Mouse (Mus musculus) embryonic fibroblast, embryonic 13.5 days (primary cell): ENCODE results near the gene Dlgap4. TPM values are rescaled to one million over a fixed set of nuclear protein-coding genes. Genes with fewer than 3 reads are reported as not detected.
"Not testable (repeated sequence)": the region's sequence is repeated elsewhere in the genome, so short reads cannot be mapped to it uniquely, and the experiment has no call there.

Experiments
- H3K27ac ChIP-seq: 2 replicates; pipeline ENCODE4 v1.5.1; 2012; ENCODE audit warnings: low read length, control low read depth, inconsistent platforms; ENCODE audit not compliant: insufficient read depth
- H3K4me1 ChIP-seq: 2 replicates; pipeline ENCODE4 v1.6.1; 2011; ENCODE audit warnings: low read length; ENCODE audit not compliant: control insufficient read depth, insufficient read depth
- H3K4me3 ChIP-seq: 2 replicates; pipeline ENCODE4 v1.5.1; 2011; ENCODE audit warnings: mild to moderate bottlenecking, control low read depth, low read length; ENCODE audit not compliant: insufficient read depth
- CTCF ChIP-seq: IDR thresholded peaks from 2 replicates; pipeline ENCODE4 v1.5.1; 2011; ENCODE audit warnings: mild to moderate bottlenecking, control low read depth, low read length, moderate library complexity, borderline replicate concordance; ENCODE audit not compliant: insufficient read depth
- POLR2A ChIP-seq: IDR thresholded peaks from 2 replicates; pipeline ENCODE4 v1.6.1; 2011; ENCODE audit warnings: low read depth, mild to moderate bottlenecking, control low read depth, low read length, moderate library complexity
- polyA plus RNA-seq: library from polyadenylated mRNA; stranded (reverse); fragments of >200 nt; gene quantifications from 2 replicates; pipeline ENCODE4 v1.2.4, GENCODE M21; 2011; ENCODE audit warnings: low read depth; ENCODE audit not compliant: missing spikeins, insufficient read length

Gene Dlgap4
- polyA plus RNA-seq, 1 experiment, result 58.4 TPM

- H3K4me1 ChIP-seq, result no peaks in the 10 kb centered on the region
- H3K27ac ChIP-seq, result no peak overlapping the region
- TF ChIP-seq CTCF, result no peak
- TF ChIP-seq POLR2A, result peak; percentile 65
- no peak overlapping the region for H3K4me3 ChIP-seq
Measured at GRCm38 (mm10) chr2:156782481-156783348, 169.2 kb downstream of the Dlgap4 start.

- Histone ChIP-seq H3K4me3 (no peak overlapping the region), H3K27ac (no peak overlapping the region), H3K4me1 (no peaks in the 10 kb centered on the region)
- no peak for TF ChIP-seq CTCF
- no peak for TF ChIP-seq POLR2A
Measured at GRCm38 (mm10) chr2:156783349-156783728, 169.8 kb downstream of the Dlgap4 start.

GRCm38 (mm10) chr2:156784016-156784585 lies 170.6 kb downstream of the Dlgap4 start:
- TF ChIP-seq CTCF (no peak), POLR2A (no peak)
- H3K27ac ChIP-seq, result no peak overlapping the region
- no peak overlapping the region for H3K4me3 ChIP-seq
- no peaks in the 10 kb centered on the region for H3K4me1 ChIP-seq

- TF ChIP-seq CTCF, result no peak
- no peak for TF ChIP-seq POLR2A
- Histone ChIP-seq H3K4me1 (no peaks in the 10 kb centered on the region), H3K4me3 (no peak overlapping the region), H3K27ac (no peak overlapping the region)
Measured at GRCm38 (mm10) chr2:156784891-156785290, 171.4 kb downstream of the Dlgap4 start.

- not testable (repeated sequence) for H3K27ac ChIP-seq, H3K4me3 ChIP-seq, H3K4me1 ChIP-seq
Measured at GRCm38 (mm10) chr2:156786369-156786768, 172.9 kb downstream of the Dlgap4 start.

- TF ChIP-seq POLR2A (no peak), CTCF (no peak)
- H3K4me1 ChIP-seq, result no peaks in the 10 kb centered on the region
- no peak overlapping the region for H3K4me3 ChIP-seq
- H3K27ac ChIP-seq, result no peak overlapping the region
Measured at GRCm38 (mm10) chr2:156787090-156787775, 173.7 kb downstream of the Dlgap4 start.

- TF ChIP-seq POLR2A, result no peak
- TF ChIP-seq CTCF, result no peak
- H3K27ac ChIP-seq, result no peak overlapping the region
- no peaks in the 10 kb centered on the region for H3K4me1 ChIP-seq
- no peak overlapping the region for H3K4me3 ChIP-seq
Measured at GRCm38 (mm10) chr2:156787776-156788105, 174.2 kb downstream of the Dlgap4 start.

- Histone ChIP-seq H3K4me3 (no peak overlapping the region), H3K4me1 (no peaks in the 10 kb centered on the region), H3K27ac (no peak overlapping the region)
- TF ChIP-seq CTCF (no peak), POLR2A (no peak)
Measured at GRCm38 (mm10) chr2:156788836-156789235, 175.3 kb downstream of the Dlgap4 start.

GRCm38 (mm10) chr2:156798516-156798915 lies 185.0 kb downstream of the Dlgap4 start:
- Histone ChIP-seq H3K4me3 (no peak overlapping the region), H3K27ac (no peak overlapping the region), H3K4me1 (no peaks in the 10 kb centered on the region)
- TF ChIP-seq POLR2A, result no peak
- no peak for TF ChIP-seq CTCF

GRCm38 (mm10) chr2:156801045-156801444 lies 187.5 kb downstream of the Dlgap4 start:
- TF ChIP-seq POLR2A (no peak), CTCF (no peak)
- no peak overlapping the region for H3K4me3 ChIP-seq
- no peaks in the 10 kb centered on the region for H3K4me1 ChIP-seq
- H3K27ac ChIP-seq, result no peak overlapping the region

- H3K4me1 ChIP-seq, H3K27ac ChIP-seq, H3K4me3 ChIP-seq: not testable (repeated sequence)
Measured at GRCm38 (mm10) chr2:156802116-156802515, 188.6 kb downstream of the Dlgap4 start.
